Mouse (Mus musculus): ENCODE measurements around the gene Chdh. TPM values are rescaled to one million over a fixed set of nuclear protein-coding genes. Genes with fewer than 3 reads are reported as not detected.

Gene Chdh
- 0.05 and 0.17 TPM in 2 replicates for polyA plus RNA-seq (2016; fragmentation: Nextera tagmentation; extraction: Ambion mirVana)

GRCm38 (mm10) chr14:30008733-30009575 lies at the start of gene Chdh, which contains the start of gene Il17rb:
Chdh (plus strand) TSS chr14:30009023.
Il17rb (minus strand) TSS chr14:30008896.
- peak; percentile 63 for DNase-seq (ENCODE audit: low spot score)
- Histone ChIP-seq H3K4me1 (peaks cover 22% of the 10 kb centered on the region), H3K9me3 (no peaks in the 10 kb centered on the region), H3K36me3 (replicated peaks) (no peaks in the 10 kb centered on the region), H3K27me3 (replicated peaks; ENCODE audit: low read depth, poor library complexity, severe bottlenecking) (peaks cover 47% of the 10 kb centered on the region), H3K4me3 (peak within 1 kb of the TSS; percentile 64), H3K27ac (replicated peaks) (peak within 1 kb of the TSS; percentile 57; the same call in 1 of the 2 replicates)
- WGBS, result 8% methylated on average over 54 of the region's 54 CpGs

GRCm38 (mm10) chr14:29967611-29968010 lies 41.2 kb upstream of the Chdh start:
- Histone ChIP-seq H3K9me3 (no peaks in the 10 kb centered on the region), H3K27me3 (replicated peaks; ENCODE audit: low read depth, poor library complexity, severe bottlenecking) (no peaks in the 10 kb centered on the region), H3K4me1 (peaks cover 19% of the 10 kb centered on the region), H3K36me3 (replicated peaks) (peaks cover 29% of the 10 kb centered on the region), H3K4me3 (peak overlapping the region; percentile 95), H3K27ac (replicated peaks) (peak overlapping the region; percentile 92)
- DNase-seq (ENCODE audit: low spot score), result peak; percentile 11
- 60% methylated on average over 7 of the region's 7 CpGs for WGBS

GRCm38 (mm10) chr14:29968075-29968821 lies 40.6 kb upstream of the Chdh start, which contains the start of gene Selenok:
Selenok (plus strand) TSS chr14:29968308.
- no peaks in the 10 kb centered on the region for H3K9me3 ChIP-seq
- WGBS, result under 1% methylated on average over 49 of the region's 49 CpGs
- H3K4me3 ChIP-seq, result peak within 1 kb of the TSS; percentile 95
- peak within 1 kb of the TSS; percentile 92 for H3K27ac ChIP-seq (replicated peaks)
- peak; percentile 96 for DNase-seq (ENCODE audit: low spot score)
- peaks cover 35% of the 10 kb centered on the region for H3K36me3 ChIP-seq (replicated peaks)
- no peaks in the 10 kb centered on the region for H3K27me3 ChIP-seq (replicated peaks; ENCODE audit: low read depth, poor library complexity, severe bottlenecking)
- H3K4me1 ChIP-seq, result peaks cover 19% of the 10 kb centered on the region

GRCm38 (mm10) chr14:29971446-29971845 lies 37.4 kb upstream of the Chdh start:
- H3K9me3 ChIP-seq, result no peaks in the 10 kb centered on the region
- H3K36me3 ChIP-seq (replicated peaks), result peaks cover 67% of the 10 kb centered on the region
- no peak for DNase-seq (ENCODE audit: low spot score)
- H3K4me3 ChIP-seq, result no peak overlapping the region
- peaks cover 19% of the 10 kb centered on the region for H3K4me1 ChIP-seq
- H3K27ac ChIP-seq (replicated peaks), result no peak overlapping the region
- no peaks in the 10 kb centered on the region for H3K27me3 ChIP-seq (replicated peaks; ENCODE audit: low read depth, poor library complexity, severe bottlenecking)
- WGBS, result 94% methylated on average over 7 of the region's 7 CpGs

- 90% methylated on average over 5 of the region's 5 CpGs for WGBS
- peaks cover 19% of the 10 kb centered on the region for H3K4me1 ChIP-seq
- peaks cover 72% of the 10 kb centered on the region for H3K36me3 ChIP-seq (replicated peaks)
Measured at GRCm38 (mm10) chr14:29971993-29972392, 36.8 kb upstream of the Chdh start.

DNA sequence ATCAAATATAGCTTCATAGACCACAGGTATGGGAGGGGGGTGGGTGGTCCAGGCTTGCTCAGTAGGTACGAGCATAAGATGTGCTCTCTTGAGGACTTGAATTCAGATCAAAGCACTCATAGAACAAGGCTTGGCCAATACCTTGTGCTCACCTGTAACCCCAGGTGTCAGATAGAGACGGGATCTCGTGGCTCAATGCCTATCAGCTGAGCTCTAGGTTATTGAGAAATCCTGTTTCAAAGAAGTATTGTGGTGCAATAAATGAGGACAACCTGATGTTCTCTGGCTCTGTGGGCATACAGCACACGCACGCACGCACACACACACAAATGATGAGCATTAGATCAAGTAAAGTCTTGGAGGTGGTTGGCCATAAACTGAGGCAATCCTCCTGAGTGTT lies 31.9 kb upstream of the Chdh start:
- DNase-seq (ENCODE audit: low spot score), result no peak
- Histone ChIP-seq H3K36me3 (replicated peaks) (peaks cover 73% of the 10 kb centered on the region), H3K4me3 (no peak overlapping the region), H3K9me3 (peaks cover 9% of the 10 kb centered on the region; the same call in 1 of the 2 replicates), H3K27ac (replicated peaks) (no peak overlapping the region), H3K27me3 (replicated peaks; ENCODE audit: low read depth, poor library complexity, severe bottlenecking) (no peaks in the 10 kb centered on the region), H3K4me1 (peaks cover 11% of the 10 kb centered on the region)
- 95% methylated on average over 6 of the region's 6 CpGs for WGBS

More at GRCm38 (mm10) chr14:29971993-29972392, 36.8 kb upstream of the Chdh start:
- DNase-seq (ENCODE audit: low spot score), result no peak
- Histone ChIP-seq H3K27me3 (replicated peaks; ENCODE audit: low read depth, poor library complexity, severe bottlenecking) (no peaks in the 10 kb centered on the region), H3K4me3 (no peak overlapping the region), H3K27ac (replicated peaks) (no peak overlapping the region), H3K9me3 (no peaks in the 10 kb centered on the region)

GRCm38 (mm10) chr14:29978254-29979204 lies 30.3 kb upstream of the Chdh start, which contains the start of gene Actr8:
Actr8 (plus strand) TSS chr14:29978337.
- peak; percentile 95 for DNase-seq (ENCODE audit: low spot score)

GRCm38 (mm10) chr14:29980447-29981205 lies 28.2 kb upstream of the Chdh start:
- peaks cover 9% of the 10 kb centered on the region; the same call in 1 of the 2 replicates for H3K9me3 ChIP-seq
- H3K36me3 ChIP-seq (replicated peaks), result peaks cover 73% of the 10 kb centered on the region
- no peak overlapping the region for H3K27ac ChIP-seq (replicated peaks)
- DNase-seq (ENCODE audit: low spot score), result no peak
- no peak overlapping the region for H3K4me3 ChIP-seq
- 96% methylated on average over 10 of the region's 10 CpGs for WGBS
- peaks cover 11% of the 10 kb centered on the region for H3K4me1 ChIP-seq
- H3K27me3 ChIP-seq (replicated peaks; ENCODE audit: low read depth, poor library complexity, severe bottlenecking), result no peaks in the 10 kb centered on the region

More at GRCm38 (mm10) chr14:29978254-29979204, 30.3 kb upstream of the Chdh start, which contains the start of gene Actr8:
- Histone ChIP-seq H3K36me3 (replicated peaks) (peaks cover 73% of the 10 kb centered on the region), H3K27ac (replicated peaks) (peak within 1 kb of the TSS; percentile 92), H3K9me3 (peaks cover 9% of the 10 kb centered on the region; the same call in 1 of the 2 replicates), H3K4me3 (peak within 1 kb of the TSS; percentile 69), H3K4me1 (peaks cover 11% of the 10 kb centered on the region), H3K27me3 (replicated peaks; ENCODE audit: low read depth, poor library complexity, severe bottlenecking) (no peaks in the 10 kb centered on the region)
- 3% methylated on average over 44 of the region's 44 CpGs for WGBS

DNA sequence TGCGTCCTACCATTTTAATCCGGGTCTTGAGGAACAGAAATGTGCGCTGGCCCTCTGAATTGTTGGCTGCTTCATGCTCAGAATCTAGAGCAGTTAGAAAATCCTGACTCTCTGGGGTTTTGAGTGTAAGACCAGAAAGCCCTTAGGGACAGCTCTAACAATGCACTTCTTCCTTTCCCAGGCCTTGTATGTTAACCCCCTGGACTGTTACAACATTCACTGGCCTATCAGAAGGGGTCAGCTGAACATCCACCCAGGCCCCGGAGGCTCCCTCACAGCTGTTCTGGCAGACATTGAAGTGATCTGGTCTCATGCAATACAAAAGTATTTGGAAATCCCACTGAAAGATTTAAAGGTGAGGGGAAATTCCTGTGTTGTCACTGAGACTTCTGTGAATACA lies 22.7 kb upstream of the Chdh start:
- H3K36me3 ChIP-seq (replicated peaks), result peaks cover 100% of the 10 kb centered on the region
- WGBS, result 94% methylated on average over 4 of the region's 4 CpGs
- no peaks in the 10 kb centered on the region for H3K27me3 ChIP-seq (replicated peaks; ENCODE audit: low read depth, poor library complexity, severe bottlenecking)
- H3K4me1 ChIP-seq, result no peaks in the 10 kb centered on the region
- peaks cover under 1% of the 10 kb centered on the region; the same call in 1 of the 2 replicates for H3K9me3 ChIP-seq
- no peak overlapping the region for H3K27ac ChIP-seq (replicated peaks)
- no peak for DNase-seq (ENCODE audit: low spot score)
- H3K4me3 ChIP-seq, result no peak overlapping the region

DNA sequence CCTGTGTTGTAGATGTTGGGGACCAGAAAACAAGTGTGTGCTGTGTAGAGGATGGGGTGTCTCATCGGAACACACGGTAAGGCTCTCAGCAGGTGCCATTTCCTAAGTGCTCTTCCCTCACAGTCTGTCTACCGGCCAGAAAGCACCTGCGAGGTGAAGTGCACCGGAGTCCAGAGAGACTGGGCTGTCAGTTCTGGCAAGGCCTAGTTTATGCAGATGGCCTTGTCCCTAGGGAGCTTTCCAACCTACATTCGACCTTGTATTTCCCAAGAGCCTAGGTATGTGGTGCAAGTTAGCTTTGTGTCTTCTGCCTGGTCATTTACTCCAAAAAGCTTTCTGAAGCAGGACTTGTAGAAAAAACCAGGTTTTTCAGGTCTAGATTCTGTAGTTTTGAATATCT lies 21.5 kb upstream of the Chdh start:
- Histone ChIP-seq H3K27ac (replicated peaks) (no peak overlapping the region), H3K36me3 (replicated peaks) (peaks cover 100% of the 10 kb centered on the region), H3K4me1 (no peaks in the 10 kb centered on the region), H3K9me3 (no peaks in the 10 kb centered on the region), H3K27me3 (replicated peaks; ENCODE audit: low read depth, poor library complexity, severe bottlenecking) (no peaks in the 10 kb centered on the region), H3K4me3 (no peak overlapping the region)
- DNase-seq (ENCODE audit: low spot score), result no peak
- 95% methylated on average over 6 of the region's 6 CpGs for WGBS

DNA sequence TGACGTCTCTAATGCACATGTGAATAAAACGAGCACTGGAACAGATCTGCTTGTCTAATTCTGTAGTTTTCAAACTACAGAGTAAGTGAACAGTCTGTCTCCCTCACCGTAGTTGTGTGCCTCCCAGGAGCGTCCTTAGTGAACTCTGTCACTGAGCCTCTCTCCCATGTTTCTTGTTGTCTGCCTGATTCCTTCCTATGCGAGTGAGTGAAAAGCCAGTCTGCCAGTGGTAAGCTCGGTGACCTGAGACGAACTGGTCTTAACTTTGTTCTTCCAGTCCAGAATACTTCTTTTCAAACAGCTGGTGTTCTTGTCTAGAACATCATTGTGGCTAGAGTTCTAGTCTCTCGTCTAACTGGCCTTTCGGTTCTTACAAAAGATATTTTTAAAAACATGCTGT lies 21.1 kb upstream of the Chdh start:
- Histone ChIP-seq H3K27ac (replicated peaks) (no peak overlapping the region), H3K4me1 (no peaks in the 10 kb centered on the region), H3K27me3 (replicated peaks; ENCODE audit: low read depth, poor library complexity, severe bottlenecking) (no peaks in the 10 kb centered on the region), H3K4me3 (no peak overlapping the region), H3K36me3 (replicated peaks) (peaks cover 100% of the 10 kb centered on the region), H3K9me3 (no peaks in the 10 kb centered on the region)
- DNase-seq (ENCODE audit: low spot score), result no peak
- 95% methylated on average over 9 of the region's 9 CpGs for WGBS
